Mouse (Mus musculus) forebrain, postnatal 0 days (tissue): ENCODE measurements around the gene Slc43a3. TPM values are rescaled to one million over a fixed set of nuclear protein-coding genes. Genes with fewer than 3 reads are reported as not detected.

Source experiments
- ATAC-seq: fragments of 200-750 bp; cut with Nextera tagmentation; 2 replicates; pipeline ENCODE4 v1.8.0; 2017; ENCODE audit warnings: mild to moderate bottlenecking, moderate library complexity
- DNase-seq: peaks from one replicate; pipeline ENCODE4 v3.0.0-alpha.2; 2015
- H3K27ac ChIP-seq: fragments of 300-500 bp; sonication (generic); 2 replicates; pipeline ENCODE4 v1.5.1; 2014; ENCODE audit warnings: low read depth, mild to moderate bottlenecking, antibody characterized with exemption, low read length, moderate library complexity, mixed read lengths
- H3K27me3 ChIP-seq: fragments of 300-500 bp; sonication (generic); 2 replicates; pipeline ENCODE4 v1.6.1; 2014; ENCODE audit warnings: mild to moderate bottlenecking, low read length, mixed read lengths; ENCODE audit not compliant: insufficient read depth
- H3K36me3 ChIP-seq: fragments of 300-500 bp; sonication (generic); 2 replicates; pipeline ENCODE4 v1.6.1; 2014; ENCODE audit warnings: mild to moderate bottlenecking, moderate library complexity; ENCODE audit not compliant: insufficient read depth
- H3K4me1 ChIP-seq: fragments of 300-500 bp; sonication (generic); 2 replicates; pipeline ENCODE4 v1.6.1; 2014; ENCODE audit warnings: antibody characterized with exemption; ENCODE audit not compliant: insufficient read depth
- H3K4me2 ChIP-seq: fragments of 300-500 bp; sonication (generic); 2 replicates; pipeline ENCODE4 v1.6.1; 2014; ENCODE audit warnings: low read depth, mild to moderate bottlenecking, moderate library complexity
- H3K4me3 ChIP-seq: fragments of 300-500 bp; sonication (generic); 2 replicates; pipeline ENCODE4 v1.5.1; 2014; ENCODE audit warnings: low read depth, low read length, mixed read lengths
- H3K9ac ChIP-seq: fragments of 300-500 bp; sonication (generic); 2 replicates; pipeline ENCODE4 v1.6.1; 2014; ENCODE audit warnings: mild to moderate bottlenecking
- H3K9me3 ChIP-seq: fragments of 300-500 bp; sonication (generic); 2 replicates; pipeline ENCODE4 v1.6.1; 2016; ENCODE audit warnings: low read length
- CTCF ChIP-seq: sonication (generic); IDR thresholded peaks from 2 replicates; pipeline ENCODE4 v1.5.1; 2016; ENCODE audit warnings: antibody characterized with exemption, control low read depth, low read depth
- WGBS: fragments of 180-500 bp; shearing (Covaris S2); extraction: QIAGEN DNeasy Blood & Tissue Kit; methylation state at CpG from one replicate; pipeline ENCODE4 v1.1.7; 2014; 5-methylcytosine and 5-hydroxymethylcytosine counted together
- polyA plus RNA-seq: library from polyadenylated mRNA; unstranded; fragments of >200 nt; fragmentation: Nextera tagmentation; extraction: Ambion mirVana; gene quantifications from 2 replicates; pipeline ENCODE4 v1.2.1, GENCODE M21; 2015
- total RNA-seq: library from RNA; depleted of rRNA; stranded (reverse); fragments of >200 nt; gene quantifications from 2 replicates; pipeline ENCODE4 v1.2.3, GENCODE M21; 2014

The Slc43a3 gene
- total and polyA plus RNA-seq, 2 experiments from 2014 or later, result 3.5 to 7.6 TPM

DNA sequence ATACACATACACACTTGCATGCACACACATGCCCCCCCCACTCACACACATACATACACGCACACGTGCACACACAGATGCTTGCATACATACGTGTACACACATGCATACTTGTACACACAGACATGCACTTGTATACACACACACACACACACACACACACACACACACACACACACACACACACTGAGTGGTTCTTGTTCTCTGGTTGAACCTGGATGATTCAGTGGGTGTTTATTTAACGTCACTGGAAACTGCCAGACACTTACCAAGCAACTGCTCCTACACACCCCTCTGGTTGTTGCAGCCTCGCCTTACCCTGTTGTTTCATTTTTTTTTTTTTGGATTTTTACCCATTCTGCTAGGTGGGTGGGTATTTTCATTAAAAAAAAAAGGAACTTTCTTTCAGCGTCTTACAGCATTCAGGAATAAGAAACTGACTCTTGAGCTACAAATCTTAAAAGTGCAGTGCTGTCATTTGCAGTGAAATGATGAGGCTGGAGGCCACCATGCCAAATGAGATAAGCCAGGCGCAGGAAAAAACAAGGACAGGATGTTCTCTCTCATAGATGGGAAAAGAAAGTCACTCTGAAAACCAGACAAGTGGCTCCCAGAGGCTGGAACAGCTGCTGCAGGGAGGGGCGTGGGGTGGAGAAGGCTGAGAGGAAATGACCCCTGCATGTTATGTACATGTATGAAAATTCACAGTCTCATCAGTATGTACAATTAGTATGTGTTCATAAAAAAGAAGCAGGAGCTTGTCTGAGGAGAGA, 19.6 kb upstream of the Slc43a3 start:
- ATAC-seq (no peak), DNase-seq (no peak)
- no peak overlapping the region for H3K27ac ChIP-seq
- H3K4me2 ChIP-seq, result no peak overlapping the region
- 86% methylated on average over 8 of the region's 8 CpGs for WGBS
- no peak for TF ChIP-seq CTCF
- H3K4me1 ChIP-seq, result no peaks in the 10 kb centered on the region
- H3K4me3 ChIP-seq, result no peak overlapping the region
- no peaks in the 10 kb centered on the region for H3K36me3 ChIP-seq
- no peaks in the 10 kb centered on the region for H3K9me3 ChIP-seq
- no peak overlapping the region for H3K9ac ChIP-seq
- no peaks in the 10 kb centered on the region for H3K27me3 ChIP-seq

DNA sequence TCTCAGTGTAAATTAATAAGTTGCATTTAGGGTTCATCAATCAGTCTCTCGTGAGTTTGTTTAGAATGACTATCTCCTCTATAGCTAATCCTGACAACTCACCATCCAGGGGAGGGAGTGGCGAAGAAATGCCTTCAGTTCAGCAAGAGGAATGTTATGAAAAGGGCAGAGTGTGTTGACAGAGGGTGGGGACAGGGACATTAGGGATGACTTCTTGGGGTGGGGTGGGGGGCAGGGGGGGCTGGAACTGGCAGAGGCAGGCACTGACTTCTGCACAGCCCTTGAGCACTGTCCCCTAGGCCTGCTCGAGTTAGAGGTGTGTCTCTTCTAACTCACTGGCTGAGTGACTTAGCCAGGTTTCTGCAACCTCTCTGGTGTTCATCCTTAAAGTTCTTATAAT, 18.2 kb upstream of the Slc43a3 start:
- WGBS, result 72% methylated on average over 3 of the region's 3 CpGs
- H3K36me3 ChIP-seq, result no peaks in the 10 kb centered on the region
- H3K9ac ChIP-seq, result no peak overlapping the region
- TF ChIP-seq CTCF, result no peak
- H3K27ac ChIP-seq, result no peak overlapping the region
- H3K27me3 ChIP-seq, result no peaks in the 10 kb centered on the region
- no peak overlapping the region for H3K4me2 ChIP-seq
- DNase-seq (no peak), ATAC-seq (no peak)
- H3K4me1 ChIP-seq, result no peaks in the 10 kb centered on the region
- H3K4me3 ChIP-seq, result no peak overlapping the region
- no peaks in the 10 kb centered on the region for H3K9me3 ChIP-seq

- ATAC-seq (no peak), DNase-seq (no peak)
- Histone ChIP-seq H3K4me1 (no peaks in the 10 kb centered on the region), H3K9ac (no peak overlapping the region), H3K9me3 (no peaks in the 10 kb centered on the region), H3K36me3 (no peaks in the 10 kb centered on the region), H3K27ac (no peak overlapping the region), H3K4me2 (no peak overlapping the region), H3K27me3 (no peaks in the 10 kb centered on the region), H3K4me3 (no peak overlapping the region)
- no peak for TF ChIP-seq CTCF
- WGBS, result 85% methylated on average over 10 of the region's 10 CpGs
Observed at GRCm38 (mm10) chr2:84919601-84920108, 16.7 kb upstream of the Slc43a3 start.

DNA sequence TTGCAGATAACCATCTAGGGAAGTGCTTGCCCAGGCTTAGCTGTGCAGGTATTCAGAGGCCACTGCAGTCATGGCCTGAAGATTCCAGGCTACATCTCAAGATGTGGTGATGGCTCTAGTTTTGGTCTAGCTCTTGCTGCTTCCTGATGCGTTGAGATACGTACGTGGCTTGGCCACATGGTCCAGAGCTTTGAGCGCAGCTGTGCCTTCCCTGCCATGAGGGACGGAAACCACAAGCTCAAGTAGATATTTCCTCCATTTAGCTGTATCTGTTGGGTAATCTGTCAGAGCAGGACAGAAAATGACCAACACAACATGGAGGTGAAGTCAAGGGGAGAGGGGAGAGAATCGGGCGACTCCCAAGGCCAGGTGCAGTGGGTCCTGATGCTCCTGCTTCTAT, 6.2 kb upstream of the Slc43a3 start:
- TF ChIP-seq CTCF, result no peak
- ATAC-seq (no peak), DNase-seq (no peak)
- Histone ChIP-seq H3K9me3 (no peaks in the 10 kb centered on the region), H3K4me3 (no peak overlapping the region), H3K36me3 (no peaks in the 10 kb centered on the region), H3K4me1 (no peaks in the 10 kb centered on the region), H3K27ac (no peak overlapping the region), H3K27me3 (no peaks in the 10 kb centered on the region), H3K9ac (no peak overlapping the region), H3K4me2 (no peak overlapping the region)
- 96% methylated on average over 7 of the region's 7 CpGs for WGBS

GRCm38 (mm10) chr2:84933992-84934648, 2.3 kb upstream of the Slc43a3 start:
- no peak for TF ChIP-seq CTCF

GRCm38 (mm10) chr2:84934649-84935007, 1.8 kb upstream of the Slc43a3 start:
- no peaks in the 10 kb centered on the region for H3K36me3 ChIP-seq
- 38% methylated on average over 4 of the region's 4 CpGs for WGBS
- H3K4me3 ChIP-seq, result no peak overlapping the region
- no peak overlapping the region for H3K9ac ChIP-seq
- no peaks in the 10 kb centered on the region; the same call in 1 of the 2 replicates for H3K27me3 ChIP-seq
- ATAC-seq, result no peak
- H3K4me2 ChIP-seq, result no peak overlapping the region
- no peak for TF ChIP-seq CTCF
- DNase-seq, result no peak
- H3K4me1 ChIP-seq, result no peaks in the 10 kb centered on the region
- H3K9me3 ChIP-seq, result no peaks in the 10 kb centered on the region
- no peak overlapping the region for H3K27ac ChIP-seq

More at GRCm38 (mm10) chr2:84933992-84934648, 2.3 kb upstream of the Slc43a3 start:
- ATAC-seq (no peak), DNase-seq (no peak)
- Histone ChIP-seq H3K27ac (no peak overlapping the region), H3K4me1 (no peaks in the 10 kb centered on the region), H3K4me2 (no peak overlapping the region), H3K27me3 (no peaks in the 10 kb centered on the region; the same call in 1 of the 2 replicates), H3K36me3 (no peaks in the 10 kb centered on the region), H3K9ac (no peak overlapping the region), H3K9me3 (no peaks in the 10 kb centered on the region), H3K4me3 (no peak overlapping the region)
- 72% methylated on average over 8 of the region's 8 CpGs for WGBS

- no peak for TF ChIP-seq CTCF
- no peak overlapping the region for H3K4me3 ChIP-seq
- DNase-seq (no peak), ATAC-seq (no peak)
- no peaks in the 10 kb centered on the region for H3K9me3 ChIP-seq
- no peaks in the 10 kb centered on the region for H3K4me1 ChIP-seq
- no peak overlapping the region for H3K27ac ChIP-seq
- no peak overlapping the region for H3K9ac ChIP-seq
- H3K36me3 ChIP-seq, result no peaks in the 10 kb centered on the region
- H3K4me2 ChIP-seq, result no peak overlapping the region
- WGBS, result 36% methylated on average over 5 of the region's 5 CpGs
- no peaks in the 10 kb centered on the region; the same call in 1 of the 2 replicates for H3K27me3 ChIP-seq
Observed at GRCm38 (mm10) chr2:84935065-84935464, 1.3 kb upstream of the Slc43a3 start.
